Mouse (Mus musculus) heart, postnatal 0 days (tissue): ENCODE data around the gene Mid1.

ENCODE experiments used
- CTCF ChIP-seq: IDR thresholded peaks from 2 replicates; pipeline ENCODE4 v1.5.1; 2016; ENCODE audit warnings: antibody characterized with exemption, control low read depth, low read depth
- EP300 ChIP-seq: IDR thresholded peaks from 2 replicates; pipeline ENCODE4 v1.6.1; 2016; ENCODE audit warnings: antibody characterized with exemption, low read depth

GRCm38 (mm10) chrX:169735387-169735969, 50.5 kb downstream of the Mid1 start:
- no peak for TF ChIP-seq CTCF
- no peak for TF ChIP-seq EP300
